Mouse (Mus musculus): ENCODE data around the gene Sept9.

GRCm38 (mm10) chr11:117245041-117245725 lies 45.7 kb downstream of the Sept9 start:
- TF ChIP-seq CTCF (IDR thresholded peaks at IDR 0.05; ENCODE audit: low read depth) (no peak), EP300 (IDR thresholded peaks at IDR 0.05; ENCODE audit: low read depth) (no peak)
